Mouse (Mus musculus): Measurements from ENCODE around the gene Ech1. TPM values are rescaled to one million over a fixed set of nuclear protein-coding genes. Genes with fewer than 3 reads are reported as not detected.

Ech1 gene
- polyA plus RNA-seq (2014; fragmentation: Illumina TruSeq; extraction: RNeasy Lipid Tissue Mini Kit (QIAGEN cat#74804); ENCODE audit: low read depth, low replicate concordance): 25.7 TPM

DNA sequence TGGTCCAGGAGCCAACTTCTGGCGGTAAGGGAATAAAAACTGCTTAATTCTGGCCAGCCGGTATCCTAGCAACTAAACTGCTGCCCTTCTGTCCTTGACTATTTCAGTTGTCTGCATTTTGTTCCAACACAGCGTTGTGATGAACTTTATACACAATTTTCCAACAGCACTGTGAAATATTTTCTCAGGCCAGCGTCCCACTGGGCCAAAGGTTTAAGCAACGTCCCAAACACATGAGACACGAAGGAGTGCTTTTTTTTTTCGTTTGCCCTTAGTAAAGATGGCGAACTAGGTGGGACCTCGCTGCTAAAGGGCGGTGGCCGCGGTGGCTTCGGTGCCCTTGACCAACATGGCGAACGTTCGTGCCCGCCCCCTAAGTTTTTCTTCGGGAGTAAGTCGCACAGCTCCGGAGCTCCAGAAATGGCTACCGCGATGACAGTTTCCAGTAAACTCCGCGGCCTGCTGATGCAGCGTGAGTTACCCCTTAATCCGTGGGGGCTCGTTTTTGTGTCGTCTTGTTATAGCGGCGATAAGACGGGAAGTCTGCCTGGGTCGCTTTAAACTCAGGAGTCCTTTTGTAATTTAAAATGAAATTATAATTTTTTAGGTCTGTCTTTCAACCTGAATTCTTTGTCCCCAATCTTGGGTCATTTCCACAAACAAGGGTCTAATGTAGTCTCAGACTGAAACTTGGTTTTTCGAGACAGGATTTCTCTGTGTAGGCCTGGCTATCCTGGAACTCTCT lies at the start of gene Ech1:
Gene Ech1, plus strand, starts transcription at position 277 of the 745 bp plus-strand sequence.

DNA sequence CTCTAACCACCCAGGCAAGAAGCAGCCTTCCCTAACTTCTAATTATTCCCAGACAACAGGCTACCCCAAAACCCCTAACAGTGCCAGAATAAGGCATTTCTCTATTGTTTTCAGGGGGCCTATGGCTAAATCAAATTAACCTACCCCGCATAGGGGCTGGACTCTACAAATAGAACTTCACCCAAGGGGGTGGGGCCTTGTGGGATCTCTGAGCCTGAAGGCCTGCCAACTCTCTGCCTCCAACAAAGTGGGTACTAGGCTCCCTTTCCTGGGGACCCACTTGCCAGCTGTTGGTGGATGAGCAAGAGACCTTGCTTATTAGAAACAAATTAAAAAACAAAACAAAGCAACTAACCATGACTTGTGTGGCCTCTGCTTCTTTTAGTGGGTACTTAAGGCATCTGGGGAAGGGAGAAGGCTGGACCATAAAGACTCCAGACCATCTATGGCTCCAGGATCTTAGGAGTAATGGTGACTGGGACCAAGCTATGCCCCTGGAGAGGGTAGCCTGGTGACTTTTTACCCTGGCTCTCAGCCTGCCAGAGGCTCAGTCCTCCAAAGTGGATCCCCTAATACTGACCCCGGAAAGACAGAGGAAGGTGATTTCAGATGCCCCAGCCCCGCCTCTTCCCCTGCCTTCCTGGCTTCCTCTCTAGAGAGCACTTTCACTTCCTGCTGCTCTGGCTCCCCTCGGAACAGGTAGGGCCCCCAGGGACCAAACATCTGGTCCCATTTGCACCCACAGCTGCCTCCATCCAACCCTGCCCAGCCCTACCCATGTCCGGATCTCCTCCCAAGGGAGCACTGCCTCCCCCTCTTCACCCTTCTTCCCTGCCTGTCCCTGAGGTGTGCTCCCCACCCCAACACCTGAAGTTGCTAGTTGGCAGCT lies 36.5 kb upstream of the Ech1 start, which contains the start of gene Rinl:
Gene Rinl, plus strand, starts transcription at position 663 of the 889 bp plus-strand sequence.

DNA sequence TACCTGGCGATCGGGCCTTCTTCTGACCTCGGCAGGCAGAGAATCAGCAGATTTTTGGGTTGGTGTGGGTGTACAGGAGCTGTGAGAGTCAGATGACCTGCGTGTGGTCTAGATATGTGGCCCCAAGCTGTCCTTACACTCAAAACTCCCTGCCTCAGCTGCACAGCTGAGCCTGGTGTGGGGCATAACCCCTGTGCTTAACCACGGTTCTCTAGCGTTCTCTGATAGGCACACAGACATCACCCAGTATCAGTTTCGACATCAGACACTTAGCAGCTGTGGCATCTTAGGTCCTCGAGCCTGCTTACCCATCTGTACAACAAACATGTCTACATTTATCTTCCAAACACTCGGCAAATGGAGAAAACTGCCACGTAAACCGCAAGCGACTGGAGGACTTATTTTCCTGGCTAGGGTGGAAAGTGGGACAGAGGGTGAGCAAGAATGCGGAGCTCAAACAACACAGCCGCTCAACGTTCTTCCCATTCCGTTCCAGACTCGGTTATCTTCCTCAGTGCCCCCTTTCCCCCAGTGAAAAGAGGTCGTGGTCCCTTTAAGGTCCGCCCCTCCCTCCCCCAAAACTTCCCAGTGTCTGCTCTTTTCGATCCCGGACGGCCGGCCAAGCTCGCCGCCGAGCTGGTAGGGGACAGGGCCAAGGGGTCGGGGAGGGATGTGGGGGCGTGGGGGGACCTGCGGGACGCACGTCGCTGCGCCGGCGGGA lies 16.6 kb upstream of the Ech1 start, which contains the start of gene Hnrnpl:
Gene Hnrnpl, plus strand, starts transcription at position 321 of the 721 bp plus-strand sequence.

DNA sequence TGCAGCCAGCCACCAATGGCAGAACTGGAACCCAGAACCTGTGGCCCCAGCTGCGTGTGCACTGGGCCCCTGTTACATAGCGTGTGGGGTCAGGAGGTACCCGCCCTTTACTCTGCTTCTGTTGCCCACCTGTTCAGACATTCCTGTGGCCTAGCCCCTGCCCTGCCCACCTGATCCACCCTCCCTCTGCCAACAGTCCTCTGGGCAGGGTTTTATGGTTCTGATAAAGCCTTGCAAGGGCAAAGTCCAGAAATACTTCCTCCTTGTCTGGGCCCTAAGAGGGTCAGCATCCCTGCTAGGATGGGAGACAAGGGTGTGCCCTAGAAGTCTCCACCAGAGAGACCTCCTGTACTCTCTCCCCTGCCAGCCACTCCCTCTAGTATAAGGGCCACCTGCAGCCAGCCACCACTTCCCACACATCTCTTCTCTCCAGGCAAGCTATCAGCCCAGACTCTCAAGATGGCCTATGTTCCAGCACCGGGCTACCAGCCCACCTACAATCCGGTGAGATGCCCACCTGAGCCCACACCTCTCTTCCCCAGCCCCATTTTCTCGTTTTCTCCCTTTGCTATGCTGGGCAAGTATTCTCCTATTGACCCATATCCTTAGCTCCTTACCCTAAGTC lies 8.8 kb downstream of the Ech1 start, which contains the start of gene Lgals4:
Gene Lgals4, plus strand, starts transcription at position 132 of the 625 bp plus-strand sequence.

DNA sequence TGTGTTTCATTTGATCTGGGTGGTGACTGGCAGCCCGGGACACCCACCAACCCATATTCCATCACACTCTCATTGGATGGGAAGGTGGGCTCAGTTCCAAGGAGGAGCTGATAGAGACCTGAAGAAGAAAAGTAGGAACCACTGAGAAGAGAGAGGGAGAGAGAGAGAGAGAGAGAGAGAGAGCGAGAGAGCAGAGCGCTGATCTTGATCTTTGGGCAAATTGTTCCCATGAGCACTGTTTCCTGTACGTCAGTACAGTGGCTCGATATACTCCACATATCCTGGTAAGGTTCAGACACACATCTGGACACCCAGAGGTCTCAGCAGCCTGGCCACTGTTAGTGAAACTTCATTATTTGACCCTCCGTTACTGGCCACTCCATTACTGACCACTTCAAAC lies 38.5 kb downstream of the Ech1 start, which contains the start of gene Lgals7:
Gene Lgals7, plus strand, starts transcription at position 314 of the 400 bp plus-strand sequence.

DNA sequence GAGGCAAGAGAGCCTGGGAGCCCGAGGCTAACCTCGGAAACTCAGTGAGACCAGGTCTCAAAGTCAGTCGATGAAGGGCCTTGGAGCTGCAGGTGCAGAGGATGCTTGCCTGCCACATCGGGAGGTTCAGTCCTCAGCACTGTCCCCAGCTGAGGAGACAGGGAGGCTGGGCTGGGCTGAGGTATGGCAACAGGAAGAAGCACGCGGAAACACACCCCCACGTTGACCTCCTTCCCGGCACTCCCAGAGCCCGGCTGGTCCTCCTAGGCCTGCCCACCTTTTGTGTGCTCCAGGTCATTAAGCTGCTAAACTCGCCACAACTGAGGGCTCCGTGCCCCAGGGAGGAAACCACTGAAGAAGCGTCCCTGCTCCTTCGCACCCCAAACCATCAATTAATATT lies 56.2 kb downstream of the Ech1 start, which contains the start of gene Capn12:
Gene Capn12, plus strand, starts transcription at position 224 of the 400 bp plus-strand sequence.

Other genes starting within 250 kb of the Ech1 start
- 8.9 TPM for gene Samd4b, start 227.1 kb upstream of the Ech1 start, polyA plus RNA-seq (2014; fragmentation: Illumina TruSeq; extraction: RNeasy Lipid Tissue Mini Kit (QIAGEN cat#74804); ENCODE audit: low read depth, low replicate concordance)
- 1.2 TPM for gene Pak4, start 227.0 kb upstream of the Ech1 start, polyA plus RNA-seq (2014; fragmentation: Illumina TruSeq; extraction: RNeasy Lipid Tissue Mini Kit (QIAGEN cat#74804); ENCODE audit: low read depth, low replicate concordance)
- not detected for gene Acp7, start 193.9 kb upstream of the Ech1 start, polyA plus RNA-seq (2014; fragmentation: Illumina TruSeq; extraction: RNeasy Lipid Tissue Mini Kit (QIAGEN cat#74804); ENCODE audit: low read depth, low replicate concordance)
- gene Fbxo27, start 132.4 kb upstream of the Ech1 start, polyA plus RNA-seq (2014; fragmentation: Illumina TruSeq; extraction: RNeasy Lipid Tissue Mini Kit (QIAGEN cat#74804); ENCODE audit: low read depth, low replicate concordance): not detected
- 0.49 TPM for gene Fbxo17, start 108.4 kb upstream of the Ech1 start, polyA plus RNA-seq (2014; fragmentation: Illumina TruSeq; extraction: RNeasy Lipid Tissue Mini Kit (QIAGEN cat#74804); ENCODE audit: low read depth, low replicate concordance)
- 28.9 TPM for gene Mrps12, start 83.4 kb upstream of the Ech1 start, polyA plus RNA-seq (2014; fragmentation: Illumina TruSeq; extraction: RNeasy Lipid Tissue Mini Kit (QIAGEN cat#74804); ENCODE audit: low read depth, low replicate concordance)
- gene Sars2, start 83.2 kb upstream of the Ech1 start, polyA plus RNA-seq (2014; fragmentation: Illumina TruSeq; extraction: RNeasy Lipid Tissue Mini Kit (QIAGEN cat#74804); ENCODE audit: low read depth, low replicate concordance): 0.24 TPM
- not detected for gene Ccer2, start 69.0 kb upstream of the Ech1 start, polyA plus RNA-seq (2014; fragmentation: Illumina TruSeq; extraction: RNeasy Lipid Tissue Mini Kit (QIAGEN cat#74804); ENCODE audit: low read depth, low replicate concordance)
- 20.8 TPM for gene Sirt2, start 58.5 kb upstream of the Ech1 start, polyA plus RNA-seq (2014; fragmentation: Illumina TruSeq; extraction: RNeasy Lipid Tissue Mini Kit (QIAGEN cat#74804); ENCODE audit: low read depth, low replicate concordance)
- gene Nfkbib, start 57.7 kb upstream of the Ech1 start, polyA plus RNA-seq (2014; fragmentation: Illumina TruSeq; extraction: RNeasy Lipid Tissue Mini Kit (QIAGEN cat#74804); ENCODE audit: low read depth, low replicate concordance): not detected
- gene Rinl, start 36.2 kb upstream of the Ech1 start, polyA plus RNA-seq (2014; fragmentation: Illumina TruSeq; extraction: RNeasy Lipid Tissue Mini Kit (QIAGEN cat#74804); ENCODE audit: low read depth, low replicate concordance): 3.4 TPM
- 173 TPM for gene Hnrnpl, start 16.7 kb upstream of the Ech1 start, polyA plus RNA-seq (2014; fragmentation: Illumina TruSeq; extraction: RNeasy Lipid Tissue Mini Kit (QIAGEN cat#74804); ENCODE audit: low read depth, low replicate concordance)
- gene Lgals4, start 8.6 kb downstream of the Ech1 start, polyA plus RNA-seq (2014; fragmentation: Illumina TruSeq; extraction: RNeasy Lipid Tissue Mini Kit (QIAGEN cat#74804); ENCODE audit: low read depth, low replicate concordance): 2.0 TPM
- gene Lgals7, start 38.6 kb downstream of the Ech1 start, polyA plus RNA-seq (2014; fragmentation: Illumina TruSeq; extraction: RNeasy Lipid Tissue Mini Kit (QIAGEN cat#74804); ENCODE audit: low read depth, low replicate concordance): not detected
- gene Capn12, start 56.2 kb downstream of the Ech1 start, polyA plus RNA-seq (2014; fragmentation: Illumina TruSeq; extraction: RNeasy Lipid Tissue Mini Kit (QIAGEN cat#74804); ENCODE audit: low read depth, low replicate concordance): not detected
- gene Actn4, start 137.1 kb downstream of the Ech1 start, polyA plus RNA-seq (2014; fragmentation: Illumina TruSeq; extraction: RNeasy Lipid Tissue Mini Kit (QIAGEN cat#74804); ENCODE audit: low read depth, low replicate concordance): 31.0 TPM
- gene Eif3k, start 156.6 kb downstream of the Ech1 start, polyA plus RNA-seq (2014; fragmentation: Illumina TruSeq; extraction: RNeasy Lipid Tissue Mini Kit (QIAGEN cat#74804); ENCODE audit: low read depth, low replicate concordance): 3.8 TPM
- not detected for gene Map4k1, start 156.8 kb downstream of the Ech1 start, polyA plus RNA-seq (2014; fragmentation: Illumina TruSeq; extraction: RNeasy Lipid Tissue Mini Kit (QIAGEN cat#74804); ENCODE audit: low read depth, low replicate concordance)

Data from kidney, adult 10 weeks (tissue).